Mouse (Mus musculus): Measurements from ENCODE around the gene Lias.

GRCm38 (mm10) chr5:65374746-65375145 is 16.6 kb upstream of the Lias start:
- TF ChIP-seq POLR2A (IDR thresholded peaks at IDR 0.05; ENCODE audit: control insufficient read depth, low read depth, low read length) = no peak
- TF ChIP-seq CTCF (IDR thresholded peaks at IDR 0.05; ENCODE audit: control insufficient read depth, insufficient read depth, insufficient replicate concordance, low read depth, low read length) = no peak

All from testis, adult 2 months (tissue).